Mouse (Mus musculus) lung, postnatal 25 days (tissue): Measurements from ENCODE around the gene Agrp.

ENCODE experiments used
- DNase-seq: peaks from one replicate; pipeline ENCODE4 v3.0.0; 2022; ENCODE audit warnings: low spot score

Agrp gene

GRCm38 (mm10) chr8:105518436-105519313 is 118.5 kb downstream of the Agrp start, which contains the start of gene Hsd11b2:
Gene Hsd11b2 (plus strand): TSS chr8:105518755.
- DNase-seq = peak; percentile 68

- DNase-seq = no peak
Measured at GRCm38 (mm10) chr8:105517346-105517745, 119.8 kb downstream of the Agrp start.
